Mouse (Mus musculus) naive thymus-derived CD4-positive, alpha-beta T cell, adult 2 months (primary cell): ENCODE measurements at regions not wholly inside any gene's neighbourhood (a gene's known extent, or its start where the extent isn't known, plus 50 kb on each side); places are given as distances from the start of the nearest gene placed in this dataset.
A peak's percentile ranks its signal among the peaks of the same experiment; 100 is the strongest.

ENCODE experiments used
- DNase-seq: peaks from one replicate; pipeline ENCODE4 v3.0.0-alpha.2; 2011; ENCODE audit warnings: low read depth

GRCm38 (mm10) chr13:112173973-112174372 lies 114.3 kb upstream of the Ankrd55 start:
- DNase-seq = no peak

DNA sequence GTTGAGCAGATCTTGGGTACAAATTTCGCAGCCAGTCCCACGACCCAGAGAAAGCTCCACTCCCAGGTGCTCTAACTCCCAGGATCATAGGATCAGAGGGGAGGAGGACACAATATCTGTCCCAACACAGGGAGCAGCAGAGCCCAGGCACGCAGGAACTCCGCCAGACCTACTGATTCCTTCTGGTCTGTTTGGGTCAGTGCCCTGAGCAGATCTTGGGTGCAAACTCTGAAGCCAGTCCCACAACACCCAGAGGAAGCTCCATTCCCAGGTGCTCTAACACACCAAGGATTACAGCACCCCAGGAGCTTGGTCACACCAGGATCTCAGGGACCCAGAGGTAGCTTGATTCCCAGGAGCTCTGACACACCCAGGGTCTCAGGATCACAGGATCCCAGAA lies 110.2 kb upstream of the Ankrd55 start:
- no peak for DNase-seq

GRCm38 (mm10) chr13:112183996-112184395 lies 104.3 kb upstream of the Ankrd55 start:
- no peak for DNase-seq

- DNase-seq = no peak
These were observed 103.1 kb upstream of the Ankrd55 start for GRCm38 (mm10) chr13:112185116-112185515.

DNA sequence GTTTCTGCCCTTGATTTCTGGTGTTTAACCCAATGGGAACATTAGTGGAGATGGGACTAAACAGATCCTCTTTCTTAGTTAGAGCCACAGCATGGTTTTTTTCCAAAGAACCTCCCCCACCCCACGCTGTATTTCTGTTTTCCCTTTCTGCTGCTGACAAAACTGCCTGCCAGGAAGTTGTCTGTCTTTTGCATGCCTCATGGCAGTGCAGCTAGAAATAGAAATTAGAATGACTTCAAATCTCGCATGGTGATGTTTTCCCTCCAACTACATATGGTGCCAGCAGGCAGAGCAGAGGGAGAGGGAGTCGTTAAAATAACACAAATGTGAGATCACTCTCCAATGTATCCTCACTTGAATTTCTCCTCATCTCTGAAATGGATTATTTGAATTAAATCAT lies 101.0 kb upstream of the Ankrd55 start:
- DNase-seq = no peak

- DNase-seq = no peak
These were observed 99.9 kb upstream of the Ankrd55 start for GRCm38 (mm10) chr13:112188313-112188712.

DNA sequence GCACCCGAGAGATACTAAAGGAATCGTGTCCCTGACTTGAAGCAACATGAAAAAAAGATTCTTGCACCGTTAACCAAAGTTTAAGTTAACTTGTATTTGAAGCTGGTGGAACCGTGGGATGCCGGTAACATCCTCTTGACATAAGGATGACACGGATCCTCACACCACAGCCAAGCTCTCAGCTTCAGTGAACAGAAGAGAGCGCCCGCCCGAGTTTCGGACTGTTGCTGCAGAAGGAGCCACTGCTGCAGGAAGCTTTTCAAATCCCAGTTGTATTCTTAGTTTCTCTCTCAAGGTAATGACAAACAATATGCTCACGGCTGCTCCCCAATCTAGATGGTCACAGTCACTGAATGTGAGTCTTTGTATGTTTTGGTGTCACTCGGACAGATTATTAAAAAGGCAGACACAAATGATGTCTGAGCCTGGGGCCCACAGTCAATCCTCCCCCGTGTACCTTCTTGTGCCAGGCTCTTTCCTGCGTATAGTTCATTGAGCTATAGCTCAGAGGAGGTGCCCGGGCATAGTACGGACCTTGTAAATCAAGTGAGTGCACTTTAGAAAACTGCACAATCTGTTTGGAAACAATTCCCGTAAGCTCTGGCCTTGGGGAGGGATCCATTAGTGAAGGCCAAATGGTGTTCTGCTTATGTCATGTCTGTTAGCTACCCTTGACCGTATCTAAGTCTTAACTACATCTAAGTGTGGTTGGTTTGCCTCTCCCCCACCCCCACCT lies 99.3 kb upstream of the Ankrd55 start:
- DNase-seq = no peak

DNA sequence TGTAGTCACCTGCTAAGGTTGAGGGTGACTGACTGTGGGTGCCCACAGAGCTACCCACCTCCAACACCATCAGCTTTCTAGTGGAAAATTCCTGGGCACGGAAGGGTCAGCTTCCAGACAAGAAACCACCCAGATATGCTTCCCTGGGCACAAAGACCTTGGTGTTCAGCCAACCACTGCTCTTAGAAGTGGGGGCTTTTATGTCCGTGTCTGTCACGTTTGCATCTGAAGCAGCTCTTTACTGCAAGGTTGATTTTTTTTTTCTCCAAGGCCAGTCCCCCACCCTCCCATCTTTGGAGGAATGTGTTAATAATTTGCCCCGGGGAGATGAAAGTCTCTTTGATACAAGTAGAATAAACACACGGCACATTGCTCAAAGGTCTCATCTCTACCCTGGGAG lies 98.6 kb upstream of the Ankrd55 start:
- DNase-seq = no peak

DNA sequence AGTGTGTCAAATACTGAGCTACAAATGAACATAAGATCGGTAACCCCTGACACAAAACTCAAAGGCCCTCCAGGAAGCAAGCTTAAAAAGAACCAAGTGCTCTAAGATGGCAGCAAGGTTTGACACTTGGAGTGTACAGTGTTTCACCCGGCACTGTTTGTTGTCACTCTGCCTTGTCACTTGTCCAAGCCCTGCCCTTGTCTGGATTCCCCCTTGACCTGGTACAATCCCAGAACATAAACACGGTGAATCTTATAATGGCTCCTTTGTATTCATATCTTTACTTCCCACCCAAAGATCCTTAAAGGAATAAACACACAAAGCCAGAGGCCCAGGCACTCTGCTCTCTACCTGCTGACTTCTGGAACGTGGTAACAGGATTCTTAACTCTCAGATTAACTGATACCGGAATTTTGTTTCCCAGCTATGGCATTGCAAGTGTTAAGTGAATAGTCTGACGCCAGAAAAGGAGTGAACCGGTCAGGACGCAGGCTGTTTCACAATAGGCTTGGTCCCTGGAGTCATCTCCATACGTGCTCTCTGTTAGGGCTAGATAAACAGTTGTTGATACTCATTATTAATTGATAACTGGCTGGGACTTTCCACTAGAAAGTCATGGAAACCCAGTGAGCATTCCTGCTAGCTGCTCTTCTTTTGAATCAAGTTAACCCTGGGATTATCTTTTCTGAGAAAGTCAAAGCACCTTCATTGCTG lies 95.9 kb upstream of the Ankrd55 start:
- DNase-seq = no peak

DNA sequence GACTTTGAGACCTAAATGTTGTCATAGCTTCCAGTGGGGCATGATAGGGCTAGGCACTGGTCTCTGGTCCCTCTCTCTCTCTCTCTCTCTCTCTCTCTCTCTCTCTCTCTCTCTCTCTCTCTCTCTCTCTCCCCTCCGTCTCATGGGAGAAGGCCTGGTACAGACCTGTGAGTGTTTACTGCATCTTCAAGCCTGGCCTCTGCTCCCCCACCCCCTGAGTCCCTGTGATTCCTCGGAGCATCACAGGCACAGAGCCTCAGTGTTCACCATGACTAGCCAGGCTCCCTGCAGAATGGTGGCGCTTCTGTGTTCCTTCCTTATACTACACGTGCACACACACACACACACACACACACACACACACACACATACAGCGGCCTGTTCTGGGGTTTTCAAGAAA lies 94.6 kb upstream of the Ankrd55 start:
- DNase-seq = no peak

DNA sequence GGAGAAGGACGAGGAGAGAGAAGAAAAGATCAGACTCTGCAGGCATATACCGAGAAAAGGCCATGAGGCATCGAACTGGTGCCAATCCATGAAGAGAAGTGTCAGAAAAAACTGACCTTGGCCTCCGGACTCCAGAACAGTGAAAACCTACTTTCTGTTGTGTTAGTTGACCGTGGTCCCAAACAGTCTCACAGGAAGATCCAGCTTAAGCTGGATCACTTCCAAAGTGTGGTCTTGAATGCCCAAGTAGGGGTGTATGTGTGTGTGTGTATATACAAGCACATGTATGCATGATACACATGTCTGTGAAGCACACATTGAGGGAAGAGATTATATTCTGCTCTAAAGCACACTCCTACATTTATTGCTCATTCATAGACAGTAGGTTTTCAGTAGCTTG lies 93.3 kb upstream of the Ankrd55 start:
- DNase-seq = no peak

DNA sequence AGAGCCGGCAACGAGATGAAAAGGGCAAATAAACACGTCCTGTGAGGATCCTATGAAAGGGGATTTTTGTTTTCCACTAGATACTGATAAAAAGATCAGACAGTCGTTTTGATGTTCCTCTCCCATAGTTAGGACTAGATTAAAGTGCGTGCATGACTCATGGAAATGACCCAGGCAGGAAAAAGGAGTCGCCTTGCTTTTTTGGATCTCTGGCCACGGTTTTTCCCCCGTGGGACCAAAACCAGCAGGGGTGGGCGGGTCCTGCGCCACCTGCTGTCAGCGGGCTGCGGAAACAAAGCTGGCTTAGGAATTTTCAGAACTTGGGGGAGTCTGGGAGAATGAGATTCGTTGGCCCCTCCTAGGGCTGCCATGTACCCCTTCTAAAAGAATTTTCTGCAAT lies 91.5 kb upstream of the Ankrd55 start:
- DNase-seq = peak; percentile 22

- DNase-seq = no peak
These were observed 84.5 kb upstream of the Ankrd55 start for GRCm38 (mm10) chr13:112203721-112204120.

DNA sequence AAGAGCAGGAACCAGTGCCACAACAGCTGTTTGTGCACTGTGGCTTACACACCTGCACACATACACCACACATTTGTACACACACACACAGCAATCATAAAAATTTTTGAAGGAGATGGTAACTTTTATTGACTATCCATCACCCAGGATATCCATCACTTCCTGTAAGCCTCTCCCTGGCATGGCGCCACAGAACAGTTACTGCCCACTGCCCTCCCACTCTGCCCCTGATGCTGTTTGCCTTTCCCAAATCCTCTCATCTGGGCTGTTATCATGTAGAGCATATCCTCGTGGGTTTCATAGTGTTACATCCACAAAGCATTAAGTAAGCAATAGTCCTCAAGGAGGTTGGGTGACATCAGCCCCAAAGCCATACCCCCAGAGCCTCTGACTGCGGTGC lies 84.0 kb upstream of the Ankrd55 start:
- DNase-seq = no peak

DNA sequence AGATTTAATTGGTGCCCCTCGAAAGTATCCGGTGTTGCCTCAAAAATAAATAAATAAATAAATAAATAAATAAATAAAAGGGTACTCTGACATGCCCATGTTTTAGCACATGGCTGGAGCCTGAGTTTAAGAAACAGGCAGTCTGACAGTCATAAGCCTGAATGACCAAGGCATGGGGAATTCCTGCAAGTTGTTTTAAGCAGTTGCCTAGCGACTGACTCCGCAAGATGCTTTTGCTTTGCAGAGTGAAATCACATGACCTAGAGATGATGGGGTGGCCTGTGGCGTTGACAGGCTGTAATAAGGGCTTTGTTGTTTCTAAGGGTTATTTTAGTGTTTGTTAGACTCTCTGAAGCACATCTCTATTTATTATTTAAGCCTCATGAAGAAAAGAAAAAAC lies 83.4 kb upstream of the Ankrd55 start:
- DNase-seq = no peak

GRCm38 (mm10) chr13:112207617-112208235 lies 80.5 kb upstream of the Ankrd55 start:
- no peak for DNase-seq

DNA sequence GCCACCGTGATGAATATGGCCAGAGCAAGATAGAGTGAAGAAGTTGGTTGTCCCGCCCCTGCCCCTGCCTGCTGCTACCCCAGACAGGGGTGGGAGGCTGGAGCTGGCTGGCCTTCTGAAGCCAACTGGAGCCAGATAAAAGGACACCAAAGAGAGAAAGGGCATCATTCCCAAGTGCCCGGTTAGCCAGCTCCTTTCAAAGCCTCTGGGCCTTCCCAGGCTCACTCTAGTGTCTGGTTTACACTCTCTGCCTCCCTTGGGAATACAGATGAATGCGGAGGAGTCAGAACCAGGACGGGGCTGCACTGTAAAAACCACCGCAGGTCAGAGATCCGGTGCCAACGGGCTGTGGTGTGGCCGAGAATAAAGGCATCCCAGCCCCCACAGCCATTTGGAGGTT lies 76.4 kb upstream of the Ankrd55 start:
- DNase-seq = no peak

- DNase-seq = no peak
These were observed 75.9 kb upstream of the Ankrd55 start for GRCm38 (mm10) chr13:112212391-112212790.

GRCm38 (mm10) chr13:112213652-112214081 lies 74.6 kb upstream of the Ankrd55 start:
- DNase-seq = no peak

- DNase-seq = no peak
These were observed 72.2 kb upstream of the Ankrd55 start for GRCm38 (mm10) chr13:112216084-112216483.

- no peak for DNase-seq
These were observed 69.9 kb upstream of the Ankrd55 start for GRCm38 (mm10) chr13:112218389-112218788.

DNA sequence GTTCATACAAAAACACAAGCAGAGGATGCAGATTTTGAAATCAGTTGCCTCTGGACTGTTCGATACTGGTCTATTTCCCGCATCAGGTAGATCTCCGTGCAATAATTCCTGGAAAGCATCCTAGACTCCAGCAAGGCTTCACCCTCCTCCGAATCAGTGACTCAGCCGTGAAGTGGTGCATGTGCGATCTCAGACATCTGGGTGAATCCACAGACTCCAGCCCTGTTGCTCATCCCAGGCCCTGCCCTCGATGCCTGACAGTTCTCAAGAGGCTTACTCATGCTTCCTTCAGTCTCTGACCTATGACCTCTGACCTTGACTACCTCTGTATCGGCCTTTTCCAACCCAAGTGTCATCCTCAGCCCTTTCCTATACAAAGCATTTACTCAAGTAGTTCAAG lies 68.1 kb upstream of the Ankrd55 start:
- no peak for DNase-seq

GRCm38 (mm10) chr13:112223616-112224015 lies 64.6 kb upstream of the Ankrd55 start:
- no peak for DNase-seq
